Mouse (Mus musculus): ENCODE results near the gene Ntsr1. TPM values are rescaled to one million over a fixed set of nuclear protein-coding genes. Genes with fewer than 3 reads are reported as not detected.

Ntsr1 gene
- total and polyA plus RNA-seq, 3 experiments = not detected

- H3K27me3 ChIP-seq (ENCODE audit: control insufficient read depth in 1 of 2, insufficient read depth in 2 of 2, low read length in 2 of 2) = no peaks in the 10 kb centered on the region
- H3K9ac ChIP-seq (ENCODE audit: control insufficient read depth, low read depth, low read length, poor library complexity, severe bottlenecking) = peak within 1 kb of the TSS; percentile 50
- peak within 1 kb of the TSS; percentile 4 to 28; a peak in 1 of 4 replicates for H3K4me3 ChIP-seq (ENCODE audit: control insufficient read depth in 1 of 2, insufficient read depth in 1 of 2, low read depth in 2 of 2, low read length in 2 of 2)
- peaks cover 0 to 20% of the 10 kb centered on the region in 2 experiments; a peak in 3 of 4 replicates for H3K36me3 ChIP-seq (ENCODE audit: control insufficient read depth in 1 of 2, insufficient read depth in 2 of 2, low read length in 2 of 2)
- DNase-seq (ENCODE audit: low read depth, low spot score) = peak; percentile 64
- peak within 1 kb of the TSS; percentile 38 for H3K27ac ChIP-seq (ENCODE audit: control insufficient read depth, low read depth, low read length)
- no peaks in the 10 kb centered on the region for H3K9me3 ChIP-seq (replicated peaks; ENCODE audit: insufficient read depth, low read length)
- peaks cover 14% of the 10 kb centered on the region for H3K79me2 ChIP-seq (ENCODE audit: control insufficient read depth, insufficient read depth, low read length, poor library complexity)
- no peak for TF ChIP-seq ZMIZ1 (IDR thresholded peaks at IDR 0.05; ENCODE audit: low read depth, low read length)
- TF ChIP-seq MYB (IDR thresholded peaks at IDR 0.05; ENCODE audit: low read depth, low read length) = no peak
- peak; percentile 89 for TF ChIP-seq ETS1 (IDR thresholded peaks at IDR 0.05; ENCODE audit: low read depth, low read length)
- TF ChIP-seq MYC (IDR thresholded peaks at IDR 0.05; ENCODE audit: low read depth, low read length) = peak; percentile 30; the same call in 1 of the 2 replicates
- no peak for TF ChIP-seq TBP (IDR thresholded peaks at IDR 0.05; ENCODE audit: low read depth, low read length)
- peak; percentile 58 for TF ChIP-seq SIN3A (IDR thresholded peaks at IDR 0.05; ENCODE audit: low read length)
- TF ChIP-seq HCFC1 (IDR thresholded peaks at IDR 0.05; ENCODE audit: low read depth, low read length) = peak; percentile 48; the same call in 1 of the 2 replicates
- no peak for TF ChIP-seq USF1 (IDR thresholded peaks at IDR 0.05; ENCODE audit: low read depth, low read length)
- H3K4me1 ChIP-seq (ENCODE audit: control insufficient read depth in 1 of 2, insufficient read depth in 2 of 2, low read length in 2 of 2) = peaks cover 5 to 22% of the 10 kb centered on the region in 2 experiments
Observed at GRCm38 (mm10) chr2:180581002-180581401, 81.2 kb downstream of the Ntsr1 start, which contains the start of gene Mrgbp. TSS of gene Mrgbp (plus strand) at chr2:180581304.

GRCm38 (mm10) chr2:180582481-180583153, 82.8 kb downstream of the Ntsr1 start:
- Histone ChIP-seq H3K4me1 (ENCODE audit: control insufficient read depth in 1 of 2, insufficient read depth in 2 of 2, low read length in 2 of 2) (peaks cover 5 to 22% of the 10 kb centered on the region in 2 experiments), H3K36me3 (ENCODE audit: control insufficient read depth in 1 of 2, insufficient read depth in 2 of 2, low read length in 2 of 2) (peaks cover 0 to 20% of the 10 kb centered on the region in 2 experiments; a peak in 3 of 4 replicates), H3K9ac (ENCODE audit: control insufficient read depth, low read depth, low read length, poor library complexity, severe bottlenecking) (peak overlapping the region; percentile 96), H3K27ac (ENCODE audit: control insufficient read depth, low read depth, low read length) (peak overlapping the region; percentile 54), H3K79me2 (ENCODE audit: control insufficient read depth, insufficient read depth, low read length, poor library complexity) (peaks cover 14% of the 10 kb centered on the region), H3K27me3 (ENCODE audit: control insufficient read depth in 1 of 2, insufficient read depth in 2 of 2, low read length in 2 of 2) (no peaks in the 10 kb centered on the region), H3K4me3 (ENCODE audit: control insufficient read depth in 1 of 2, insufficient read depth in 1 of 2, low read depth in 2 of 2, low read length in 2 of 2) (peak overlapping the region; percentile 63 to 84), H3K9me3 (replicated peaks; ENCODE audit: insufficient read depth, low read length) (no peaks in the 10 kb centered on the region)
- TF ChIP-seq SIN3A (IDR thresholded peaks at IDR 0.05; ENCODE audit: low read length) (peak; percentile 71; the same call in 1 of the 2 replicates), ZNF384 (IDR thresholded peaks at IDR 0.05; ENCODE audit: low read depth, low read length) (no peak), POLR2AphosphoS2 (IDR thresholded peaks at IDR 0.05; ENCODE audit: low read length) (peak; percentile 83), MAZ (IDR thresholded peaks at IDR 0.05; ENCODE audit: low read depth, low read length) (no peak), NRF1 (IDR thresholded peaks at IDR 0.05; ENCODE audit: insufficient read depth, low read depth, low read length, poor library complexity, severe bottlenecking) (peak; percentile 96), POLR2AphosphoS5 (IDR thresholded peaks at IDR 0.05; ENCODE audit: borderline replicate concordance, low read depth, low read length) (no peak), GATA1 (IDR thresholded peaks at IDR 0.05; ENCODE audit: low read depth, low read length) (no peak), NELFE (IDR thresholded peaks at IDR 0.05; ENCODE audit: low read depth, low read length) (peak; percentile 93), USF2 (IDR thresholded peaks at IDR 0.05; ENCODE audit: borderline replicate concordance in 1 of 2, insufficient read depth in 1 of 2, low read depth in 1 of 2, low read length in 2 of 2) (no peak), MYC (IDR thresholded peaks at IDR 0.05; ENCODE audit: low read depth, low read length) (peak; percentile 79; the same call in 1 of the 2 replicates), MAX (IDR thresholded peaks at IDR 0.05; ENCODE audit: low read length) (peak; percentile 49; the same call in 1 of the 2 replicates), MXI1 (IDR thresholded peaks at IDR 0.05; ENCODE audit: low read depth, low read length) (peak; percentile 72), MYB (IDR thresholded peaks at IDR 0.05; ENCODE audit: low read depth, low read length) (no peak), SMC3 (IDR thresholded peaks at IDR 0.05; ENCODE audit: low read depth, low read length) (peak; percentile 68), ETS1 (IDR thresholded peaks at IDR 0.05; ENCODE audit: low read depth, low read length) (peak; percentile 47; the same call in 1 of the 2 replicates), HCFC1 (IDR thresholded peaks at IDR 0.05; ENCODE audit: low read depth, low read length) (peak; percentile 80), TBP (IDR thresholded peaks at IDR 0.05; ENCODE audit: low read depth, low read length) (peak; percentile 91), CTCF (IDR thresholded peaks at IDR 0.05 in 2 of 3, conservative IDR thresholded peaks at IDR 0.05 in 1 of 3; ENCODE audit: control insufficient read depth in 1 of 3, insufficient read depth in 1 of 3, low read depth in 2 of 3, low read length in 3 of 3, poor library complexity in 1 of 3, severe bottlenecking in 1 of 3) (peak; percentile 90 to 95 (median 95)), ZC3H11A (IDR thresholded peaks at IDR 0.05; ENCODE audit: low read depth, low read length) (no peak), RAD21 (IDR thresholded peaks at IDR 0.05; ENCODE audit: low read depth, low read length) (peak; percentile 20), UBTF (IDR thresholded peaks at IDR 0.05; ENCODE audit: borderline replicate concordance, insufficient read depth, low read depth, low read length) (no peak), POLR2A (IDR thresholded peaks at IDR 0.05; ENCODE audit: control insufficient read depth in 1 of 2, insufficient read depth in 1 of 2, low read depth in 1 of 2, low read length in 2 of 2, poor library complexity in 1 of 2) (peak; percentile 73 to 88), ZMIZ1 (IDR thresholded peaks at IDR 0.05; ENCODE audit: low read depth, low read length) (peak; percentile 64; the same call in 1 of the 2 replicates), ELF1 (IDR thresholded peaks at IDR 0.05; ENCODE audit: low read depth, low read length) (peak; percentile 87), JUND (IDR thresholded peaks at IDR 0.05; ENCODE audit: low read depth, low read length) (no peak), MAFK (IDR thresholded peaks at IDR 0.05; ENCODE audit: borderline replicate concordance, low read depth, low read length) (no peak)
- DNase-seq (ENCODE audit: low read depth, low spot score) = peak; percentile 95
